Mouse (Mus musculus) MEL (cell line): Measurements from ENCODE around the gene Hk2. TPM values are rescaled to one million over a fixed set of nuclear protein-coding genes. Genes with fewer than 3 reads are reported as not detected.
A peak's percentile ranks its signal among the peaks of the same experiment; 100 is the strongest.

Source experiments
- DNase-seq: peaks from one replicate; pipeline ENCODE4 v3.0.0; 2011; ENCODE audit warnings: low read depth, low spot score
- H3K27ac ChIP-seq: 2 replicates; pipeline ENCODE4 v1.5.1; 2012; ENCODE audit warnings: low read depth, mild to moderate bottlenecking, control low read depth, low read length, moderate library complexity; ENCODE audit not compliant: control insufficient read depth
- H3K27me3 ChIP-seq, 2 experiments: fragments of 150-350 bp in 1 of 2; sonication (generic) in 1 of 2; 2 replicates each; pipeline ENCODE4 v1.6.1; 2012; ENCODE audit warnings: low read length in 2 of 2, mild to moderate bottlenecking in 2 of 2, improper control_type of control experiment in 1 of 2, moderate library complexity in 1 of 2; ENCODE audit not compliant: insufficient read depth in 2 of 2, control insufficient read depth in 1 of 2
- H3K36me3 ChIP-seq, 2 experiments: 2 replicates each; pipeline ENCODE4 v1.6.1; 2012 to 2014; ENCODE audit warnings: low read length in 2 of 2, improper control_type of control experiment in 1 of 2, inconsistent platforms in 1 of 2, mild to moderate bottlenecking in 1 of 2; ENCODE audit not compliant: insufficient read depth in 2 of 2, control insufficient read depth in 1 of 2
- H3K4me1 ChIP-seq, 2 experiments: fragments of 150-350 bp in 1 of 2; sonication (generic) in 1 of 2; 2 replicates each; pipeline ENCODE4 v1.6.1; 2012; ENCODE audit warnings: low read length in 2 of 2, improper control_type of control experiment in 1 of 2, mild to moderate bottlenecking in 1 of 2; ENCODE audit not compliant: insufficient read depth in 2 of 2, control insufficient read depth in 1 of 2
- H3K4me3 ChIP-seq, 2 experiments: fragments of 150-350 bp in 1 of 2; sonication (generic) in 1 of 2; 2 replicates each; pipeline ENCODE4 v1.5.1; 2012; ENCODE audit warnings: low read depth in 2 of 2, low read length in 2 of 2, mild to moderate bottlenecking in 2 of 2, moderate library complexity in 2 of 2, control low read depth in 1 of 2, improper control_type of control experiment in 1 of 2; ENCODE audit not compliant: control insufficient read depth in 1 of 2, insufficient read depth in 1 of 2
- H3K79me2 ChIP-seq: 2 replicates; pipeline ENCODE4 v1.6.1; 2012; ENCODE audit warnings: mild to moderate bottlenecking, low read length, moderate library complexity; ENCODE audit not compliant: control insufficient read depth, poor library complexity, insufficient read depth
- H3K9ac ChIP-seq: 2 replicates; pipeline ENCODE4 v1.6.1; 2012; ENCODE audit warnings: low read depth, mild to moderate bottlenecking, control low read depth, low read length, moderate library complexity; ENCODE audit not compliant: control insufficient read depth, poor library complexity, severe bottlenecking
- H3K9me3 ChIP-seq: fragments of 150-350 bp; sonication (generic); replicated peaks from 2 replicates; pipeline ENCODE4 v1.6.1; 2012; ENCODE audit warnings: mild to moderate bottlenecking, low read length, improper control_type of control experiment, moderate library complexity; ENCODE audit not compliant: insufficient read depth
- BHLHE40 ChIP-seq: IDR thresholded peaks from 2 replicates; pipeline ENCODE4 v1.6.1; 2012; ENCODE audit warnings: low read depth, mild to moderate bottlenecking, inconsistent platforms, low read length, improper control_type of control experiment, borderline replicate concordance
- CHD1 ChIP-seq: IDR thresholded peaks from 2 replicates; pipeline ENCODE4 v1.6.1; 2012; ENCODE audit warnings: low read depth, mild to moderate bottlenecking, inconsistent platforms, low read length, improper control_type of control experiment
- CTCF ChIP-seq, 3 experiments: IDR thresholded peaks in 2 of 3; conservative IDR thresholded peaks in 1 of 3; 2 replicates each; pipeline ENCODE4 v1.5.1; 2011 to 2012; ENCODE audit warnings: low read length in 3 of 3, low read depth in 2 of 3, mild to moderate bottlenecking in 2 of 3, improper control_type of control experiment in 1 of 3, inconsistent platforms in 1 of 3, mixed read lengths in 1 of 3, moderate library complexity in 1 of 3; ENCODE audit not compliant: control insufficient read depth in 1 of 3, insufficient read depth in 1 of 3, poor library complexity in 1 of 3, severe bottlenecking in 1 of 3
- E2F4 ChIP-seq: IDR thresholded peaks from 2 replicates; pipeline ENCODE4 v1.6.1; 2011; ENCODE audit warnings: low read depth, low read length, improper control_type of control experiment, borderline replicate concordance
- GABPA ChIP-seq: IDR thresholded peaks from 2 replicates; pipeline ENCODE4 v1.6.1; 2012; ENCODE audit warnings: low read depth, mild to moderate bottlenecking, inconsistent platforms, low read length, improper control_type of control experiment, moderate library complexity
- GATA1 ChIP-seq: IDR thresholded peaks from 2 replicates; pipeline ENCODE4 v1.6.1; 2011; ENCODE audit warnings: low read depth, low read length, improper control_type of control experiment
- HCFC1 ChIP-seq: IDR thresholded peaks from 2 replicates; pipeline ENCODE4 v1.6.1; 2012; ENCODE audit warnings: low read depth, mild to moderate bottlenecking, inconsistent platforms, low read length, improper control_type of control experiment, moderate library complexity
- JUND ChIP-seq: IDR thresholded peaks from 2 replicates; pipeline ENCODE4 v1.6.1; 2011; ENCODE audit warnings: low read depth, mild to moderate bottlenecking, improper control_type of control experiment, low read length
- MAX ChIP-seq: IDR thresholded peaks from 2 replicates; pipeline ENCODE4 v1.6.1; 2011; ENCODE audit warnings: low read length, improper control_type of control experiment
- MEF2A ChIP-seq: IDR thresholded peaks from 2 replicates; pipeline ENCODE4 v1.6.1; 2014; ENCODE audit warnings: low read depth, mild to moderate bottlenecking, inconsistent platforms, low read length, improper control_type of control experiment; ENCODE audit not compliant: poor library complexity, insufficient replicate concordance, severe bottlenecking; ENCODE audit errors: extremely low read depth
- MXI1 ChIP-seq: IDR thresholded peaks from 2 replicates; pipeline ENCODE4 v1.6.1; 2011; ENCODE audit warnings: mild to moderate bottlenecking, low read depth, low read length, improper control_type of control experiment
- MYB ChIP-seq: IDR thresholded peaks from 2 replicates; pipeline ENCODE4 v1.6.1; 2011; ENCODE audit warnings: mild to moderate bottlenecking, low read depth, low read length, improper control_type of control experiment
- NELFE ChIP-seq: IDR thresholded peaks from 2 replicates; pipeline ENCODE4 v1.6.1; 2011; ENCODE audit warnings: low read depth, low read length, improper control_type of control experiment
- NRF1 ChIP-seq: IDR thresholded peaks from 2 replicates; pipeline ENCODE4 v1.6.1; 2014; ENCODE audit warnings: low read depth, mild to moderate bottlenecking, inconsistent platforms, low read length, improper control_type of control experiment, moderate library complexity; ENCODE audit not compliant: poor library complexity, insufficient read depth, severe bottlenecking
- POLR2A ChIP-seq, 2 experiments: IDR thresholded peaks; 2 replicates each; pipeline ENCODE4 v1.6.1; 2011 to 2012; ENCODE audit warnings: low read length in 2 of 2, mild to moderate bottlenecking in 2 of 2, control low read depth in 1 of 2, improper control_type of control experiment in 1 of 2, low read depth in 1 of 2, moderate library complexity in 1 of 2; ENCODE audit not compliant: control insufficient read depth in 1 of 2, insufficient read depth in 1 of 2, poor library complexity in 1 of 2
- POLR2AphosphoS2 ChIP-seq: IDR thresholded peaks from 2 replicates; pipeline ENCODE4 v1.6.1; 2011; ENCODE audit warnings: low read length, improper control_type of control experiment
- POLR2AphosphoS5 ChIP-seq: IDR thresholded peaks from 2 replicates; pipeline ENCODE4 v1.6.1; 2012; ENCODE audit warnings: low read depth, borderline replicate concordance, mild to moderate bottlenecking, inconsistent platforms, low read length, moderate library complexity, mixed read lengths
- RAD21 ChIP-seq: IDR thresholded peaks from 2 replicates; pipeline ENCODE4 v1.6.1; 2011; ENCODE audit warnings: mild to moderate bottlenecking, low read depth, low read length, improper control_type of control experiment
- SIN3A ChIP-seq: IDR thresholded peaks from 2 replicates; pipeline ENCODE4 v1.6.1; 2012; ENCODE audit warnings: low read length, improper control_type of control experiment, inconsistent platforms
- SMC3 ChIP-seq: IDR thresholded peaks from 2 replicates; pipeline ENCODE4 v1.6.1; 2011; ENCODE audit warnings: low read depth, low read length, improper control_type of control experiment
- TAL1 ChIP-seq: IDR thresholded peaks from 2 replicates; pipeline ENCODE4 v1.6.1; 2012; ENCODE audit warnings: mild to moderate bottlenecking, inconsistent platforms, low read length, moderate library complexity, mixed read lengths
- TBP ChIP-seq: IDR thresholded peaks from 2 replicates; pipeline ENCODE4 v1.8.0; 2011; ENCODE audit warnings: low read depth, low read length, improper control_type of control experiment
- TCF12 ChIP-seq: IDR thresholded peaks from 2 replicates; pipeline ENCODE4 v1.6.1; 2014; ENCODE audit warnings: low read depth, mild to moderate bottlenecking, inconsistent platforms, low read length, improper control_type of control experiment, moderate library complexity
- UBTF ChIP-seq: IDR thresholded peaks from 2 replicates; pipeline ENCODE4 v1.6.1; 2012; ENCODE audit warnings: low read depth, mild to moderate bottlenecking, inconsistent platforms, low read length, improper control_type of control experiment, moderate library complexity, borderline replicate concordance; ENCODE audit not compliant: insufficient read depth
- USF1 ChIP-seq: IDR thresholded peaks from 2 replicates; pipeline ENCODE4 v1.6.1; 2014; ENCODE audit warnings: low read depth, mild to moderate bottlenecking, inconsistent platforms, low read length, improper control_type of control experiment, moderate library complexity
- USF2 ChIP-seq, 2 experiments: IDR thresholded peaks; 2 replicates each; pipeline ENCODE4 v1.6.1; 2011 to 2012; ENCODE audit warnings: improper control_type of control experiment in 2 of 2, low read length in 2 of 2, borderline replicate concordance in 1 of 2, inconsistent platforms in 1 of 2, low read depth in 1 of 2, mild to moderate bottlenecking in 1 of 2; ENCODE audit not compliant: insufficient read depth in 1 of 2
- ZC3H11A ChIP-seq: IDR thresholded peaks from 2 replicates; pipeline ENCODE4 v1.6.1; 2012; ENCODE audit warnings: low read depth, mild to moderate bottlenecking, inconsistent platforms, low read length, improper control_type of control experiment
- ZMIZ1 ChIP-seq: IDR thresholded peaks from 2 replicates; pipeline ENCODE4 v1.6.1; 2012; ENCODE audit warnings: low read depth, mild to moderate bottlenecking, inconsistent platforms, low read length, improper control_type of control experiment, moderate library complexity
- ZNF384 ChIP-seq: IDR thresholded peaks from 2 replicates; pipeline ENCODE4 v1.6.1; 2012; ENCODE audit warnings: low read depth, mild to moderate bottlenecking, inconsistent platforms, low read length, improper control_type of control experiment
- polyA plus RNA-seq, 2 experiments: library from polyadenylated mRNA; stranded (reverse) in 1 of 2; unstranded in 1 of 2; fragments of >175 nt in 1 of 2; fragments of >200 nt in 1 of 2; gene quantifications; 2 replicates each; pipeline versions ENCODE4 v1.2.1 to v1.2.4; 2012; ENCODE audit warnings: low replicate concordance in 2 of 2, low read depth in 1 of 2; ENCODE audit not compliant: insufficient read length in 2 of 2, insufficient read depth in 1 of 2, missing spikeins in 1 of 2
- total RNA-seq: library from RNA; depleted of rRNA; stranded (reverse); fragments of 300-350 nt; gene quantifications from 2 replicates; pipeline ENCODE4 v1.2.3, GENCODE M21; 2012

Hk2 gene
- total and polyA plus RNA-seq, 3 experiments = 44.2 to 51.6 TPM; not detected in 1

- no peak for TF ChIP-seq RAD21
- no peak for TF ChIP-seq MXI1
- no peak for TF ChIP-seq POLR2AphosphoS5
- no peak overlapping the region for H3K9ac ChIP-seq
- H3K79me2 ChIP-seq = peaks cover 33% of the 10 kb centered on the region
- peaks cover 0 to 27% of the 10 kb centered on the region in 2 experiments; a peak in 2 of 4 replicates for H3K36me3 ChIP-seq
- no peak for DNase-seq
- no peak overlapping the region for H3K27ac ChIP-seq
- peaks cover 14 to 39% of the 10 kb centered on the region in 2 experiments for H3K4me1 ChIP-seq
- H3K9me3 ChIP-seq = no peaks in the 10 kb centered on the region
- H3K27me3 ChIP-seq = 0 out of 4 replicates have a peak, but pooled peaks cover 0 to 1% of the 10 kb centered on the region in 2 experiments
- H3K4me3 ChIP-seq = peak overlapping the region in 1 of 2 experiments; percentile 46; a peak in 1 of 4 replicates
These were observed 1.1 kb upstream of the Hk2 start for GRCm38 (mm10) chr6:82775386-82775785.

GRCm38 (mm10) chr6:82773261-82774131, 758 bp downstream of the Hk2 start:
- peaks cover 50% of the 10 kb centered on the region for H3K79me2 ChIP-seq
- no peaks in the 10 kb centered on the region for H3K9me3 ChIP-seq
- H3K27ac ChIP-seq = peak overlapping the region; percentile 70
- peak overlapping the region; percentile 80 for H3K9ac ChIP-seq
- peak; percentile 90 for DNase-seq
- H3K27me3 ChIP-seq = no peaks in the 10 kb centered on the region
- H3K36me3 ChIP-seq = peaks cover 0 to 37% of the 10 kb centered on the region in 2 experiments; a peak in 3 of 4 replicates
- H3K4me3 ChIP-seq = peak overlapping the region; percentile 80 to 88
- peaks cover 17 to 49% of the 10 kb centered on the region in 2 experiments for H3K4me1 ChIP-seq
- TF ChIP-seq POLR2A (IDR thresholded peaks at IDR 0.05; ENCODE audit: control insufficient read depth in 1 of 2, insufficient read depth in 1 of 2, low read depth in 1 of 2, low read length in 2 of 2, poor library complexity in 1 of 2) (peak in 1 of 2 experiments; percentile 21; a peak in 2 of 4 replicates), SMC3 (no peak), NELFE (peak; percentile 33; the same call in 1 of the 2 replicates), E2F4 (no peak), POLR2AphosphoS2 (no peak), MYB (no peak), ZMIZ1 (no peak), NRF1 (no peak), GABPA (no peak), GATA1 (no peak), ZNF384 (no peak), HCFC1 (0 out of 2 replicates have a peak, but pooled peaks have one; percentile 21), CHD1 (no peak), TAL1 (no peak), USF2 (IDR thresholded peaks at IDR 0.05; ENCODE audit: borderline replicate concordance in 1 of 2, insufficient read depth in 1 of 2, low read depth in 1 of 2, low read length in 2 of 2) (no peak), MAX (peak; percentile 94), RAD21 (no peak), BHLHE40 (0 out of 2 replicates have a peak, but pooled peaks have one; percentile 41), TCF12 (no peak; the same call in 1 of the 2 replicates), ZC3H11A (no peak), USF1 (peak; percentile 82), SIN3A (peak; percentile 94), TBP (0 out of 2 replicates have a peak, but pooled peaks have one; percentile 34), CTCF (IDR thresholded peaks at IDR 0.05 in 2 of 3, conservative IDR thresholded peaks at IDR 0.05 in 1 of 3; ENCODE audit: control insufficient read depth in 1 of 3, insufficient read depth in 1 of 3, low read depth in 2 of 3, low read length in 3 of 3, poor library complexity in 1 of 3, severe bottlenecking in 1 of 3) (no peak), UBTF (no peak), JUND (no peak), MEF2A (no peak)
